Mouse (Mus musculus): Measurements from ENCODE around the gene Coq2.

Gene Coq2

DNA sequence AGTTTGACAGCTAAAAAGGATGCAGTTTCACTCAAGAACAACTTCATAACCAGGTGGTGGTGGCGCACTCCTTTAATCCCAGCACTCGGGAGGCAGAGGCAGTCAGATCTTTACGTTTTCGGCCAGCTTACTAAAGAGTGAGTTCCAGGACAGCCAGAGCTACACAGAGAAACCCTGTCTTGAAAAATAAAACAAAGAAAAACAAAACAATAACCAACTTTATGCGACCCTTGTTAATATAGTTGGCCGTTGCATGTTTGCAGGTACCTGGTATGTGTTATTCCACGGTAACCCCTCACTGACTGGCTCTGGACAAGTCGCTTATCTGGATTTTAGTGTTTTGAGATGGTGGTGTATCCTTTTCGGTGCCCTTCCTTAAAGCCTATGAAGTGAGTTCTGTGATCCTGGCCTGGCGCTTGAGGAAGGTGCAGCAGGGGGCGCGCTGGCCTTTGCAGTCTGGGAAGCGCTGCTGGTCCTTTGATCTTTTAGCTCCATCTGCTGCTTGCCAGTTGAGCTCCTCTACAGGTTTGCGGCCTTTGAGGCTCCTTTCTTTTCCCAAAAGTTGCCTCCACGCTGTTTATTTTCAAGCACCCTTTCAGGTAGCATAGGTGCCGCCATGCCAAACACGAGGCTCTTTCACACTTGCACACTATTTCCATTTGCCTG lies at the start of gene Coq2:
TSS of gene Coq2 (minus strand) at position 430 of the 666 bp plus-strand sequence.
- peak in 1 of 2 experiments; percentile 80 for DNase-seq (ENCODE audit: low spot score in 2 of 2)

DNA sequence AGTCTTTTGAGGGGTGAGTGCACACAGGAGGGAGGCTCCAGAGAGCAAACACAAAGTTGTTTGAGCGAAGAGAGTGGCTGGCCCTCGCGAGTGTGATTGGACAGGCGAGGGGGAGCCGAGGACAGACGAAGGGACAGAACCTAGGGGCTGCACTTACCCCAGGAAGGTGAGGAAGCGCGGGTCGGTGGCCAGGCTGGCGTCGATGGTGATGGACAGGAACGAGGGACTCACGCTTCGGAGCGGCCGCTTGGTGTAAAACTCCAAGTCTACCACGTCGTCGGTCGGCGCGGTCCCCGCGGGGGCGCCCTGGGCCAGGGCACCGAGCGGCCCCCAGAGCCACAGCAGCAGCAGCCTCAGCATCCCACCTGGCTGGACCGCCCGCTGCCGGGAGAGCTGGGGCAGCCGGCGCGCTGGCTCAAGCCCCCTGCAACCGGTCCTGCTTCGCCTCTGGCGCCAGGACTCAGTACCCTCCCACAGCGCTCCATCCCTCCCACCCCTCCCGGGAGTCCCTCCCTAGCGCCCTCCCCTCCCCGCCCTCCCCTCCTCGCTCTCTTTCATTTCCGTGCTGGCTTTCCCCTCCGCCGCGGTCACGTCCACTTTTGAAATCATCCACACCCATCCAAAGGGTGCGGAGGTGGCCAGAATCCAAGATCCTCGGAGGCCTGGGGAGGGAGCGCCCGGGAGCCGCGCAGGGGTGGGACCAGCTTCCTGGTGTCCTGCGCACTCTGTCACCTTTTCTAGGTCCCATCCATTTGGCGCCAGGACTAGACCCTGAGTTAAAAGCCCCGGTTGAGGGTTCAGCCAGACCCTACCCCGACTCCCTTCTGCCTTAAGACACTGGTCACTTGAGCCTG lies 44.5 kb upstream of the Coq2 start, which contains the start of gene Hpse:
TSS of gene Hpse (minus strand) at position 482 of the 854 bp plus-strand sequence.
- no peak for DNase-seq (ENCODE audit: low spot score in 2 of 2)

DNA sequence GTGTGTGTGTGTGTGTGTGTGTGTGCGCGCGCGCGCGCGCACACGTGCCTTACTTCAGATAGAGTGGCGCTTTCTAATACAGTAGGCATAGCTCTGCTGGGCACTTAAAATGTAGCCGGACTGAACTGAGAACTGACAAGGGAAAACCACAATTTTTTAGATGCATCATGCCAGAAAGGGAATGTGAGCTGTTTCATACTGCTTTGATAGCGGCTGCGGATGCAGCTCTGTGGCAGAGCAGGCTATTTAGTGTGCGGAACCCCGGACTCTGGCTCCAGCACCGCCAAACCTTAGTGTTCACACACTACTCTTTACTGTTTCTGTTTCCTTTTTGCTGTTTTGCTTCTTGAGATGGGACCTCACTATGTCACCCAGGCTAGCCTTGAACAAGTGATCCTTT lies 41.8 kb upstream of the Coq2 start:
- no peak for DNase-seq (ENCODE audit: low spot score in 2 of 2)

DNA sequence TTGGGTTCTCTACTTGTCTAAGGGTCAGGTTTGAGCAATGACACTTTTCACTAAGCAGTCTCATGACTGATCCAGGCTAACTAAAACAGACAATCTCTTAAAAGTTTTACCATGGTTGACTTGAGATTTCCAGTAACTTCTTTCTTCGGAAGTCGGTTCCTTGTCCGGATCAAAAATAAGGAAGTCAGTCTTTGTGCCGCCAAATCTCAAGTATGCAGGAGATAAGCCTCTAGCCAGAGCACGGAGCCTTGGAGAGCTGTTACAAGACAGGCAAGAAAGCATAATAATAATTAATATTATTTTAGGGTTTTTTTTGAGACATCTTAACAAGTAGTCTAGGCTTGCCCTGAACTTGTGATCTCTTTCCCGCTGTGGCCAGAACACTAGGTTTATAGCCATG lies 36.3 kb upstream of the Coq2 start:
- DNase-seq (ENCODE audit: low spot score in 2 of 2) = no peak

DNA sequence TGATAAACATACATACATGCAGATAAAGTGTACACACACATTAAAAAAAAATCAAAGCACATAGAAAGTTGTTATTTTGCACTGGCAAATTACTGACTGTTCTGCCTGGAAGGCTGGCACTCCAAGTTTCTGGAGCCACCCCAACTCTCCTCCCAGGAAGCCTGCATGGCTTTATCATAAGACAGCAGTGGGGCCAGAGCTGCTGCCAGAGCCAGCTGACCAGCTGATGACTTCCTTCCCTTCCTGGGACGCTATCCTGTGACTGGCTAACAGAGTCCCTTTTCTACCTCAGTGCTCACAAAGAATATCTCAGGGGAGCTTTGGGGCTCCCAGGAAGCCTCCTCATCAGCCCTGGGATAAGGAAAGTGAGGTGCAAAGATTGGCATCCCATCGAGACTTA lies 35.1 kb upstream of the Coq2 start:
- DNase-seq (ENCODE audit: low spot score in 2 of 2) = no peak

DNA sequence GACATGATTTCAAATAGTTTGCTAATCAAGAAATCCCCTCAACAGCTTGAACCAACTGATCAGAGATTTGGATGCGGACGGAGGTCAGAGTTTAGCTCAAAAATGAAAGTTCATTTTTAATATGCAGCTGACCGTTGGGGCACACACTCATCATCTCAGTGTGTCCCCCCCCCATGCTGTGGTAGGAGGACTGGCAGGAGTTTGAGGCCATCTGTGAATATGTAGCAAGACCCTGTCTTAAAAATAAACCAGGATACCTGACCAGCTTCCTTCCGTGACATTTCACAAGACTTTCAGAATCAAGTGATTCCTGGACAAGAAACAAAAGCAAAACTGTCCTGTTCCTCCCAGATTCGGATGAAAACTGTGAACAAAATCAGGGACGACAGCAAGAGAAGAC lies 34.1 kb upstream of the Coq2 start:
- no peak for DNase-seq (ENCODE audit: low spot score in 2 of 2)

DNA sequence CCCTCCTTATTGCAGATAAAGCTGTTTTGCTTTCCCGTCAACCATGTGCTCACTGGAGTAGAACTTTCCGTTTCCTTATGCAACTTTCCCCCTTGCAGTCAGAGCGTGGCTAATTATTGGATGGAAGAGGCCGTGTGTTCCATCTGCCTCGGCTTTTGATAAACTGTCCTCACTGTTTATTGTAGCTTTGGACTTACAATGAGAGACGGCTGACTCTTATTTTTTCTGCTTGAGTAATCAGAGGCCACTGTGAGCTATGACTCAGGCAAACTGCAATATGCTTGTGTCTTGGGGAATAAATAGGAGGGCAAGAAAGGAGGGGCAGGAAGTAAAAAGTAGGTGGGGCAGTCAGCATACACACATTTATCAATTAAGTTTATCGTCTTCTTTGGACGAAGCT lies 31.7 kb upstream of the Coq2 start:
- no peak for DNase-seq (ENCODE audit: low spot score in 2 of 2)

DNA sequence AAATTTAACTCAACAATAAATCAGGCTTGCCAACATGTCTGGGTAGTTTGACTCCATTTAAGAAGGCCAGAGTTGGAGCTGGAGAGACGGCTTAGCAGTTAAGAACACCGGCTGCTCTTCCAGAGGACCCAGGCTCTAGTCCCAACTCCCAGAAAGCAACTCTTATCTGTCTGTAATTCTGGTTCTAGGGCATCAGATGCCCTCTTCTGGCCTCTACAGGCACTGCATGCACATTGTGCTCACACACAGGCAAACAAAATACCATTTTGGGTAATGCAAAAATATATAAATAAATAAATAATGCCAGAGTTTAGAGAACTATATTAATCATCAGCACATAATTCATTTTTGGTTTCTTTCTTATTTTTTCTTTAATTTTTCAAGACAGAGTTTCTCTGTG lies 29.3 kb upstream of the Coq2 start:
- no peak for DNase-seq (ENCODE audit: low spot score in 2 of 2)

DNA sequence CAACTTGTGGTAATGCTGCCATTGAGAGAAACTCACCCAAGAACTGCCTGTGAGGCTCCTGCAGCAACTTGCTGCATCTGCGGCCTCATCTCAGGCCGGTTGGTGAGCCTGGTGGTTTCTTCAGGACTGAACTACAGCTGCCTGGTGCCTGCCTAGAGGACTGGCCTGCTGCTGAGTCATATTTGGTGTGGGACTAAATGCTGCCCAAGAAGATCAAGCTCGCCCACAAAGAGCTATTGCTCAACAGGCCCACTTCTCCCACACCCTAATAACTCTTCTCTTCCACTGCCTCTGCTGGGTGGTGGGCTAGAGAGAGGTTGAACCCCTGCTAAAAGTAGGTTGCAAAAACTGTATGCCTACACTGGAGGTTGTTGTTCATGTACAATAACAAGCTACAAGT lies 27.4 kb upstream of the Coq2 start:
- no peak for DNase-seq (ENCODE audit: low spot score in 2 of 2)

DNA sequence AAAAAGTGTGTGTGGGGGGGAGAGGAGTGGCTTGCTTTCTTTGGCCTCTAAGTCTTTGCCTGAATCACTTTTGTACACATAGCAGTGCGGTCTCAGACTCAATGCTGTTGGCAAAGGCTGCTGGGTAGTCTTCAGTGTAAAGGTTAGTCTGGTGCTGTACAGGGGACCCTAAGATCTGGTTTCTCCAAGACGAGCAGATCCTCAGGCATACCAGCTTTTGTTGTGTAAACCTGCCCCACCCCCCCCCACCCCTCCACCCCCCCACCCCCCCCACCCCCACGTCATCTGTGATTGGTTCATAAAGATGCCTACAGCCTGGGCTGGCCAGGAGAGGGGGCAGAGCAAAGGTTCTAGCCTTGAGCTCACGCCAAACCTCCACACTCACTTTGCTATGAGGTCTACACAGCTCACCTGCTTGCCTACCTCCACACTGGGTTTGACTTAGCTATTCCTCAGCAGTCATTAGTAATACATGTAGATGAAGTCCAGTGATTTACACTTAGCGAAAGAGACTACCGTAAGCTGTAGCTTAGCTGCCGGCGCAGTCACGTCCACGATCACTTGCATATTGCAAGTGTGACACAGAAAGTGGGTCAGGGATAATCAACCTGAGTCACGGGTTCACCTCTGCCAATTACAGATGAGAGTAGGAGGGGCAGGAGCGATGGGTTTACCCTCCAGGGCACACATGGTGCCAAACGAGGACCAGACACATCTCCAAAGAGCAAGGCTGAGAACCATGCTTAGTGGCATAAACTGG lies 26.1 kb upstream of the Coq2 start:
- DNase-seq (ENCODE audit: low spot score in 2 of 2) = no peak

DNA sequence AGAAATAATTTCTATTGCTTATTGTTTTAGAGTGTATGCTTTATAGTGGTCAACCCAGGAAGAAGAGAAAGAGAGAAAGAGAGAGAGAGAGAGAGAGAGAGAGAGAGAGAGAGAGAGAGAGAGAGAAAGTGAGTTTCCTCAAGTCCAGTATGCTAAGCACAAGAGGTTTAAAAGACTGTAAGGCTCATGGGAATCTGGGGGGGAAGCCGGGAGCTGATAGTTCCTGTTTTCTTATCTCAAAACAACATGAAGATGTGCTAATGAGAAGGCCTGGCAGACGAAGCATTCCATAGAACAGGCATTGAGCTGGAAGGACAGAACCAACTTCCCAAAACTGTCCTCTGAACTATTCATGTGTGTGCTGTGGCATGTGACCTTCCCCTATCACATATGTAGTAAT lies 22.9 kb upstream of the Coq2 start:
- no peak for DNase-seq (ENCODE audit: low spot score in 2 of 2)

DNA sequence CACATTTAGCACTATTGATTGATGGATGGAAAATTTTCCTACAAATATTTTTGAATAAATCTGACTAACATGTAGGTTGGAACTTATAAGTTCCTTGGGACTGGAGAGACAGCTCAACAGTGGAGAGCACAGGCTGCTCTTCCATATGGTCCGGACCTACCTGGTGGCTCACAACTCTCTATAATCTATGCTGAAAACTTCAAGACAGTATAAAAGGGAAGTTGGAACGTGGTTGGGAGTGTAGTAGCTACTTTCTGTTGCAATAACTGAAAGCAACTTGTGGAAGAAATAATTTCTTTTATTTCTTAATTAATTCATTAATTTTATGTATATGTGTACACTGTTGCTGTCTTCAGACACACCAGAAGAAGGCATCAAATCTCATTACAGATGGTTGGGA lies 22.5 kb upstream of the Coq2 start:
- DNase-seq (ENCODE audit: low spot score in 2 of 2) = no peak

DNA sequence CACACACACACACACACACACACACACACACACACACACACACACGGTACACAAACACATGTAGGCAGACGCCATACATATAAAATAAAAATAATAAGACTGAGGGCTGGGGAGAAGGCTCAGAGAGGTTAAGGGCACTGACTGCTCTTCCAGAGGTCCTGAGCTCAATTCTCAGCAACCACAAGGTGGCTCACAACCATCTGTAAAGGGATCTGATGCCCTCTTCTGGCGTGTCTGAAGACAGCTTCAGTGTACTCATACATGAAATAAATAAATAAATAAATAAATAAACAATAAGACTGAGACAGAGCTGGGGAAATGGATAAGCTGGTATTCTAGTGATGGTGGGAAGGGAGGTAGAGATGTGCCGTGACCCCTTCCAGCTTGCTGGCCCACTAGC lies 10.7 kb upstream of the Coq2 start:
- DNase-seq (ENCODE audit: low spot score in 2 of 2) = no peak

DNA sequence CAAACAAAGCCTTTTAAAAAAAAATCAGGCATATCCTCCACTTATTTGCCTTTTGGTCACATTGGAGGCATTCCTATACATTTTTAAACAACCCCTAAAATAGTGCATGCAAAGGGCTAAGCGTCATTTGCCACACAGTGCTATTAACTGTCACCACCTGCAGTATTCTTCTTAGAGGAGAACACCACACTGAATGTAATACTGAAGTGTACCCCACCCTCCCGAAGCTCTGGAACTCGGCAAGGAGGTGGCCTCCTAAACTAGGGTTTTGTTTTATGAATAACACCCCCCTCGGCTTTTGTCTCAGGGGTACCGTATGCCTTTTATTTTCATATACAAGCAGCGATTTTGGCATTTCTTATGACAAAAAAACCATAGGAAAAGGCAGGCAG lies 5.6 kb upstream of the Coq2 start:
- DNase-seq (ENCODE audit: low spot score in 2 of 2) = no peak

DNA sequence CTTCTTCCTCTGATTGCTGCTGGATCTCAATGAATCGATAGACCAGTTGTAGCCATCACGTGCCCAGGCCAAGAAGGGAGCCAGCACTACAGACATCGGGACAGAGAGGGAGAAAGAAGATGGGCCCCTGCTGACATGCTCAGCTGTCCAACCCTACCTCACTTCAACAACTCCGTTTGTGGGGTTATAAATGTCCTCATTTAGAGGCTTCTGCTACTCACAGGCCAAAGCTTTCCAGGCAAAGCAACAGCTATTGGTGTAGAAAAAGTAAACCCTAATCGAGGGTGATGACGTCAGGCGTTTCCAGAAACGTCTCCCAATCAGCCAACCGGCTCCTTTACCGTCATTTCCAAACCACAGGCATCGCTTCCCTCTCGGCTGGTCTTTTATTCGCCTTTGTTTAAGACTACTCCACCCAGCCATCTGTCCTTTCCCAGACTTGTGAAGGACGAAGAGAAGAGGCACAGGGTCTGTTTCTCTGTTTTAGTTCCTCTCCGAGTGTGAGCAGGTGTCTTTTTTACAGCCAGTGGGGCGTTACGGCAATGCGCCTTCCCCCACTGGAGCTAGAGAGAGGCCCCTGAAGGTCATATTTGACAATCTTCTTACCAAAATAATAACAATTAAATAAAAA lies 5.1 kb upstream of the Coq2 start:
- no peak for DNase-seq (ENCODE audit: low spot score in 2 of 2)

DNA sequence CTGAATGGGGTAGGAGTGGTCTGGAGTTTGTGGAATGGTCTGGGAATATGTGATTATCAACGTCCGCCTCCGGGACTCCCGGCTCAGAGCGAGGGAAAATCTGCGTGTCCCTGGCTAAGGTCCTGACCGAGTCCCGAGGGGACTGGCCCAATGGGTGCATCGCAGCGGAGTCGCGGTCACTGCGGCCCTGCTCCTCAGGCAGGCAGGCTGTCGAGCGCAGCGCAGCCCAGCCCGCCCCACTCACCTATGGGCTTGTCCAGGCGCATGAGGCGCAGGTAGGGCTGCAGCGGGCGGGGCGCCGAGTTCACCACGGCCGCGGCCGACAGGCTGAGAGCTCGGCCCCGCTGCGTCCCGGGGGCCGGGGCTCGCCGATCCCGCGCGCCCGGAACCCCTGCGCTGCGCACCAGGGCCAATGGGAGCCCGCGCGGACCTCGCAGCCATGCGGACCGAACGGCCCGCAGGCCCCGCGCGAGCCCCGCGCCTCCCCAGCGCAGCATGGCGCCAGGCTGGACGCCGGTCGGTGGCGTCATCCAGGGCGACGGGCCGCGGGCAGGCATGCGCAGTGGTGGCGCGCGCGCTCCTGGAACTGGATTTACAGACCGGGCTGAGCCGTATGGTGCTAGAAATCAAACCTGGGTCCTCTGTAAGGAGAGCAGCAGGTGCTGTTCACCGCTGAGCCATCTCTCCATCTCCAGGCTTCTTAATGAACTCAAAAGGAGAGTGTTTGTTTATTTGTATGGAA lies 1.0 kb downstream of the Coq2 start:
- DNase-seq (ENCODE audit: low spot score in 2 of 2) = peak in 1 of 2 experiments; percentile 83

DNA sequence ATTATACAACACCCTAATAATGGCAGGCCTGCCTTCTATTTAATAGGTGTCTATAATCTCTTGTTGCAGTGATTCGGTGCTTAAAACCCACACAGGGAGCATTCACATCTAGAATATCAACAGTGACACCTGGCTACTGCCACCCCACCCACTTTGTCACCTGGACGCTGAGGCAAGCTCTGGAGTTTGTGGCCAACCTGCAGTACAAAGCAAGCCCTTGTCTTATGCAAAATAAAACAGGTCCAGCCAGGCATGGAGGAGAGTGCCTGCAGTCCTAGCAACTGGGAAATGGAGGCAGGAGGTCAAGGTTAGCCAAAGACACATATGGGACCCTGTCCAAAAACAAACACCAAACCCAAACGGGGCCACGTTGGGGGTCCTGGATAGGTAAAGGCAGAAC lies 2.5 kb downstream of the Coq2 start:
- DNase-seq (ENCODE audit: low spot score in 2 of 2) = no peak

DNA sequence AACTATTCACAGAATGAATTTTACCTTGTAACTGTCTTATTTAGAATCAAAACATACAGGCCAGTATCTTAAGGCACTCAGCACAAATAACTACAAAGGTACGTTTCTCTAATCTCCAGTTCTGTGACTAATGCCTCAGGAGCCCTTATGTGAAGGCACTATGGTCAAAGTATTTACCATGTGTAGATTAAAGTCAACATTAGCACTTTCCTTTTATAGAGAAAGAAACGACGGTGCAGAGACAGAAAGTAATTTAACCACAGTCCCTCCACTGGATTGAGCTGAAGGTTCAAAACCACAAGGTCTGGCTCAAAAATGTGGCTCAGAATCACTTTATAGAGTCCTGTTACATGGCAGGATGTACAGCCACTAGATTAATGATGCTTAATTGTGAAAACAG lies 3.0 kb downstream of the Coq2 start:
- DNase-seq (ENCODE audit: low spot score in 2 of 2) = no peak

DNA sequence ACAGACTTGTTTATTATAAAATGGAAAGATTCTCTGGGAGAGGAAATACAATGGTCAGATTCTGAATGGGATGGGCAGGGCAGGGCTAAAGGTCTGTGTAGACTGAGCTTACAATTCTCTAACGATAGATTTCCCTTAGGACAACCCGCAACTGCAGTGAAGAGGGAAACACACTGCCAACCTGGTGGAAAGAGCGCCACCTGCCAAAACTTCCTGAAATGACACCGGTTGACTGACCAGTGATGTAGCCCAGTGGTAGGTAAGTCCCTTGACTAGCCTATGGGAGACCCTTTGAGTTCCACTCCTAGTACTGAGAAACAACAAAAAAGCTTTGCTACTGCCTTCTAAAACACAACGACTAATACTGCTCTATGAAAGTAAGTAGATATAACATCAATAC lies 3.5 kb downstream of the Coq2 start:
- peak in 1 of 2 experiments; percentile 51 for DNase-seq (ENCODE audit: low spot score in 2 of 2)

DNA sequence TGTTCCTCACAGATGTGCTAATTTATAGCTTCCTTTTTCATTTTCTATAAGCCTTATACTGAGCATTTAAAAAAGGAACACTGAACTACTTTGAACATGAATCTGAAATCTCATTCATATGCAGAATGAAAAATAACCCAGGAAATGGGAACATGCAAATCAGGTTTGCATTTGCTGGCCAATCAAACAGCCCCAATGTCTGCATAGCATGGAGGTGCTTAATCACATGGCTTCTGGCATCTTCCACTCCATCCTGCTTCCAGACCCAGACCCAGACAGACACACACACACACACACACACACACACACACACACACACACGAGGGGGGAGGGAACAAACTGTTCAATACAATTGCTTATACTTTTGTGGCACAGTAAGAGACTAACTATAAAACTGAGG lies 8.0 kb downstream of the Coq2 start:
- DNase-seq (ENCODE audit: low spot score in 2 of 2) = no peak

DNA sequence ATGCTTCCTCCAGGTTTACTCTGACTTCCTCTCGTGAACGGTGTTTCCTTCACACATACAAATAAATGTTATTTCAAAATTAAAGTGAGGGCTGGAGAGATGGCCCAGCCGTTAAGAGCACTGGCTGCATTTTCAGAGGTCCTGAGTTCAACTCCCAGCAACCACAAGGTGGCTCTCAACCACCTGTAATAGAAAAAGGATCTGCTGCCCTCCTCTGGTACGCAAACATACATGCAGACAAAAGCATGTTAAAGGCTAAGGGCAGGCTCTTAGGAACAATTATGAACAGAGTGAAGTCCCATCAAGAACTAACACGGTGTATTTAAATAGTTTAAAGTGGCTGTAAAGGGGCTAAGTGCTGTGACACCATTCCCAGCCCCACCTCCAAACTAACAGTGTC lies 11.1 kb downstream of the Coq2 start:
- DNase-seq (ENCODE audit: low spot score in 2 of 2) = peak in 1 of 2 experiments; percentile 35

Measured in left cerebral cortex, adult 9 months (tissue).